Mouse (Mus musculus) neural tube, embryonic 14.5 days (tissue): ENCODE data around the gene Grid1. TPM values are rescaled to one million over a fixed set of nuclear protein-coding genes. Genes with fewer than 3 reads are reported as not detected.

Experiments used
- ATAC-seq: fragments of 200-750 bp; cut with Nextera tagmentation; 2 replicates; pipeline ENCODE4 v1.8.0; 2017; ENCODE audit warnings: low read depth, mild to moderate bottlenecking, moderate TSS enrichment, moderate library complexity
- H3K27ac ChIP-seq: fragments of 300-500 bp; sonication (generic); 2 replicates; pipeline ENCODE4 v1.5.1; 2014; ENCODE audit warnings: low read depth, mild to moderate bottlenecking, control low read depth, low read length, moderate library complexity, mixed read lengths
- H3K27me3 ChIP-seq: fragments of 300-500 bp; sonication (generic); 2 replicates; pipeline ENCODE4 v1.6.1; 2014; ENCODE audit warnings: low read length; ENCODE audit not compliant: control insufficient read depth, insufficient read depth
- H3K36me3 ChIP-seq: fragments of 300-500 bp; sonication (generic); 2 replicates; pipeline ENCODE4 v1.6.1; 2014; ENCODE audit warnings: low read length, mixed read lengths; ENCODE audit not compliant: control insufficient read depth, insufficient read depth
- H3K4me1 ChIP-seq: fragments of 300-500 bp; sonication (generic); 2 replicates; pipeline ENCODE4 v1.6.1; 2014; ENCODE audit warnings: low read length; ENCODE audit not compliant: control insufficient read depth, insufficient read depth
- H3K4me2 ChIP-seq: fragments of 300-500 bp; sonication (generic); 2 replicates; pipeline ENCODE4 v1.6.1; 2014; ENCODE audit warnings: mild to moderate bottlenecking, low read depth, low read length, control low read depth
- H3K4me3 ChIP-seq: fragments of 300-500 bp; sonication (generic); 2 replicates; pipeline ENCODE4 v1.5.1; 2014; ENCODE audit warnings: low read depth, low read length, control low read depth, mixed read lengths
- H3K9ac ChIP-seq: fragments of 300-500 bp; sonication (generic); replicated peaks from 2 replicates; pipeline ENCODE4 v1.6.1; 2014; ENCODE audit warnings: low read depth, mild to moderate bottlenecking, control low read depth, low read length, mixed read lengths
- H3K9me3 ChIP-seq: fragments of 300-500 bp; sonication (generic); 2 replicates; pipeline ENCODE4 v1.6.1; 2016; ENCODE audit warnings: low read length; ENCODE audit not compliant: control insufficient read depth
- WGBS: fragments of 180-500 bp; shearing (Covaris S2); extraction: QIAGEN DNeasy Blood & Tissue Kit; methylation state at CpG from one replicate; pipeline ENCODE4 v1.1.7; 2014; 5-methylcytosine and 5-hydroxymethylcytosine counted together
- polyA plus RNA-seq: library from polyadenylated mRNA; unstranded; fragments of >200 nt; fragmentation: Nextera tagmentation; extraction: Ambion mirVana; gene quantifications from 2 replicates; pipeline ENCODE4 v1.2.1, GENCODE M21; 2014

The Grid1 gene
- polyA plus RNA-seq, 1 experiment from 2014 or later, result 7.9 TPM

DNA sequence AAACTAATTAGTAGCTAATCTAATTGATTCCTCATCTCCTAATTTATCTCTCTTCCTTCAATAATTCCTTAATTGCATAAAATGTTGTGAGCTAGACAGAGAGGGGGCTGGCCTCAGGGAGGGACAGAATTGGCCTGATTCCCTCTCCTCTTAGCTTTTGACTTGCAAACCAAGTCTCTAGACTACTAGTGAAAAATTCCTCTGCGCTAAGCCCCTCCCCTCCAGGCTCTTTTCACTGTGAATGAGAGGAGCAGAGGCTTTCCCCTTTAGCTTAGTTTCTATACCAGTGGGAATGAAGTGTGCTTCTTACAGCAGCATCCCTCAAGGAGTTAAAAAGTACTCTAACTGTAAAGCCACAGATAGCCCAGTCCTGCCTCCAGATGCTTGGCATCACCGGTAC is 160.8 kb downstream of the Grid1 start:
- no peak overlapping the region for H3K4me2 ChIP-seq
- H3K27me3 ChIP-seq, result no peaks in the 10 kb centered on the region
- no peak overlapping the region for H3K4me3 ChIP-seq
- H3K36me3 ChIP-seq, result no peaks in the 10 kb centered on the region
- 27% methylated on average over 2 of the region's 2 CpGs for WGBS
- no peaks in the 10 kb centered on the region for H3K4me1 ChIP-seq
- ATAC-seq, result no peak
- H3K9ac ChIP-seq, result no peak overlapping the region
- H3K27ac ChIP-seq, result no peak overlapping the region
- H3K9me3 ChIP-seq, result no peaks in the 10 kb centered on the region

- no peak for ATAC-seq
- H3K4me3 ChIP-seq, result no peak overlapping the region
- no peak overlapping the region for H3K27ac ChIP-seq
- H3K9ac ChIP-seq, result no peak overlapping the region
- H3K27me3 ChIP-seq, result no peaks in the 10 kb centered on the region
- H3K4me2 ChIP-seq, result no peak overlapping the region
- WGBS, result 63% methylated on average over 5 of the region's 5 CpGs
- H3K4me1 ChIP-seq, result no peaks in the 10 kb centered on the region
- H3K9me3 ChIP-seq, result no peaks in the 10 kb centered on the region
- no peaks in the 10 kb centered on the region for H3K36me3 ChIP-seq
Measured at GRCm38 (mm10) chr14:34989131-34989530, 169.2 kb downstream of the Grid1 start.

DNA sequence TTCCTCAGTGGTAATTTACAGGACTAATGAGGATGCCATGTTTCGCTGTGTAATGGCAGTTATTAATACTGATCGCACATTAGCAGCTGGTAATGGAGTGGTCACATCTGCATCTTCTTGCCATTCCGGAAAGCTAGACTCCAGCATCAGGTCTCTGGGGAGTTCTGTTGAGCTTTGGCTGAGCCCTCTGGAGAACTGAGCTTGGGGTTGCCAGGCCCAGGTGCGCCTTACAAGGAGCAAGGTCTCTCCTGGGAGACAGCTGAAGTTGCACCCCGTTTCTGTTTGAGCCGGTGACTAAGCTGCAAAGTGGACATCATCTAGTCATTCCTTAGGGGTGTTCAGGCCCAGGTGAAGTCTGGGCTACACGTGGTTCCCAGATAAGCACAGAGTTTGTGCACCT is 186.8 kb downstream of the Grid1 start:
- ATAC-seq, result no peak
- Histone ChIP-seq H3K4me1 (peaks cover 5% of the 10 kb centered on the region), H3K9me3 (no peaks in the 10 kb centered on the region), H3K27ac (no peak overlapping the region), H3K4me2 (no peak overlapping the region), H3K4me3 (no peak overlapping the region), H3K27me3 (no peaks in the 10 kb centered on the region), H3K36me3 (no peaks in the 10 kb centered on the region), H3K9ac (no peak overlapping the region)
- WGBS, result 58% methylated on average over 7 of the region's 7 CpGs

GRCm38 (mm10) chr14:35008674-35009073 is 188.8 kb downstream of the Grid1 start:
- H3K9me3 ChIP-seq, result no peaks in the 10 kb centered on the region
- peaks cover 5% of the 10 kb centered on the region for H3K4me1 ChIP-seq
- no peaks in the 10 kb centered on the region for H3K36me3 ChIP-seq
- peak overlapping the region; percentile 23; the same call in 1 of the 2 replicates for H3K27ac ChIP-seq
- no peak overlapping the region for H3K4me3 ChIP-seq
- peak; percentile 68 for ATAC-seq
- H3K4me2 ChIP-seq, result no peak overlapping the region
- 21% methylated on average over 3 of the region's 3 CpGs for WGBS
- H3K9ac ChIP-seq, result no peak overlapping the region
- no peaks in the 10 kb centered on the region for H3K27me3 ChIP-seq

DNA sequence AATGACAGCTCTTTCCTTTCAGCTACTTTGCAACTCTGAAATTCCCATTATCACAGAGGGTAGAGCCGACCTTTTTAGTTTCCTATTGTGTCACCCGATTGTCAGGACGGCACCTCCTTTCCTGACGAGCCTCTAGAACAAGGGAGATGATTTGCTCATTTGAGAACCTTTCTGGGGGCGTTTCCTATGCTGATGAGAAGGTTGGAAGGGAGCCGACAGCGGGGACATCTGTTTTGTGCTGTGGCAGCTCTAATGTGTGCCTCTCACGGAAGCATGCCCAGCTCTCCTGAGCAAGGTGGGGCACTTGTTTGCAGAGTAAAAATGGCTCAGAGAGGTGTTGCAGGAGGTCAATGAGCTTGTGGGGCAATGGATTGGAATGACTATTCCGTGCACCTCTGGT is 189.2 kb downstream of the Grid1 start:
- Histone ChIP-seq H3K36me3 (no peaks in the 10 kb centered on the region), H3K9ac (no peak overlapping the region), H3K4me2 (no peak overlapping the region), H3K9me3 (no peaks in the 10 kb centered on the region), H3K27me3 (no peaks in the 10 kb centered on the region), H3K4me1 (peaks cover 5% of the 10 kb centered on the region), H3K4me3 (no peak overlapping the region), H3K27ac (peak overlapping the region; percentile 23; the same call in 1 of the 2 replicates)
- 13% methylated on average over 9 of the region's 9 CpGs for WGBS
- ATAC-seq, result peak; percentile 4; the same call in 1 of the 2 replicates

DNA sequence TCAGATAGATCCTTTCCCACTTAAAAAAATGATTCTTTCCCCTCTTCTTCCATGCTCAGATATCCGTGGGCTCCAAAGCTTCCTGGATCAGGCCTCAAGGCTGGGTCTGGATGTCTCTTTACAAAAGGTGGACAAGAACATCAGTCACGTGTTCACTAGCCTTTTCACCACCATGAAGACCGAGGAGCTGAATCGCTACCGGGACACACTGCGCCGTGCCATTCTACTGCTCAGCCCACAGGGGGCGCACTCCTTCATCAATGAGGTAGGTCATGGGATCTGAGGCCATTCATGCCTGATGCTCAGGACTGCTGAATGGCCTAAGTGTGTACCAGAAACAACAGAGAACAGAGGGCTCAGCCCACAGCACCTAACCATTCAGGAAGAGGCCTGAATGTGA is 206.8 kb downstream of the Grid1 start:
- Histone ChIP-seq H3K36me3 (no peaks in the 10 kb centered on the region), H3K27ac (no peak overlapping the region), H3K4me1 (no peaks in the 10 kb centered on the region), H3K9ac (no peak overlapping the region), H3K9me3 (no peaks in the 10 kb centered on the region), H3K27me3 (no peaks in the 10 kb centered on the region), H3K4me3 (no peak overlapping the region), H3K4me2 (no peak overlapping the region)
- WGBS, result 90% methylated on average over 8 of the region's 8 CpGs
- ATAC-seq, result no peak

- no peak overlapping the region for H3K4me3 ChIP-seq
- 65% methylated on average over 11 of the region's 11 CpGs for WGBS
- no peaks in the 10 kb centered on the region for H3K36me3 ChIP-seq
- no peaks in the 10 kb centered on the region for H3K27me3 ChIP-seq
- H3K4me1 ChIP-seq, result no peaks in the 10 kb centered on the region
- H3K27ac ChIP-seq, result no peak overlapping the region
- H3K9me3 ChIP-seq, result no peaks in the 10 kb centered on the region
- H3K4me2 ChIP-seq, result no peak overlapping the region
- ATAC-seq, result no peak
- H3K9ac ChIP-seq, result no peak overlapping the region
Measured at GRCm38 (mm10) chr14:35027501-35028140, 207.7 kb downstream of the Grid1 start.

GRCm38 (mm10) chr14:35029626-35030025 is 209.7 kb downstream of the Grid1 start:
- no peak overlapping the region for H3K4me3 ChIP-seq
- no peaks in the 10 kb centered on the region for H3K9me3 ChIP-seq
- no peak overlapping the region for H3K9ac ChIP-seq
- H3K36me3 ChIP-seq, result no peaks in the 10 kb centered on the region
- no peak for ATAC-seq
- H3K27me3 ChIP-seq, result no peaks in the 10 kb centered on the region
- WGBS, result 97% methylated on average over 2 of the region's 2 CpGs
- no peaks in the 10 kb centered on the region for H3K4me1 ChIP-seq
- no peak overlapping the region for H3K4me2 ChIP-seq
- H3K27ac ChIP-seq, result no peak overlapping the region

DNA sequence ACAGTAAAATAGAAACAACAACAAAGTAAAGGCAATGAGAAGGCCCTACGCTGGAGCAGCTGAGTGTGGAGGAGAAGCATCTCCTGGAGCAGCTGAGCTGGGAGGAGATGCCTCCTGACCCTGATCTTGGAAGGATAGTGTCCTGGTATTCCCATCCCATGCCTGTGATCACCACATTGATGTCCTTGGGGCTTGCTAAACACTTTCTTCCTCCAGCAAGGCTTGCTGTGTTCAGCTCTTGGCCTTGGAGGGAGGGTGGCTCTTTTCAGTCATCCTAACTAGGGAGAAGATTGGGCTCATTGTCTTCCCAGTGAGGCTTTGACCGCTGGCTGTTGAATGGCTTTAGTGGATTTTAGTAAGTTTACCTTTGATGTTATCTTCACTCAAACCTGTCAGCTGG is 210.4 kb downstream of the Grid1 start:
- WGBS, result 84% methylated on average over 2 of the region's 2 CpGs
- no peak overlapping the region for H3K27ac ChIP-seq

More for the DNA sequence above, 210.4 kb downstream of the Grid1 start:
- Histone ChIP-seq H3K36me3 (no peaks in the 10 kb centered on the region), H3K9ac (no peak overlapping the region), H3K4me1 (no peaks in the 10 kb centered on the region), H3K27me3 (no peaks in the 10 kb centered on the region), H3K9me3 (no peaks in the 10 kb centered on the region), H3K4me2 (no peak overlapping the region), H3K4me3 (no peak overlapping the region)
- ATAC-seq, result no peak
